Mouse (Mus musculus) embryonic fibroblast, embryonic 13.5 days (primary cell): Measurements from ENCODE around the gene Gm12789. TPM values are rescaled to one million over a fixed set of nuclear protein-coding genes. Genes with fewer than 3 reads are reported as not detected.
A peak's percentile ranks its signal among the peaks of the same experiment; 100 is the strongest.
"Not testable (repeated sequence)": the region's sequence is repeated elsewhere in the genome, so short reads cannot be mapped to it uniquely, and the experiment has no call there.

Source experiments
- H3K27ac ChIP-seq: 2 replicates; pipeline ENCODE4 v1.5.1; 2012; ENCODE audit warnings: low read length, control low read depth, inconsistent platforms; ENCODE audit not compliant: insufficient read depth
- H3K4me1 ChIP-seq: 2 replicates; pipeline ENCODE4 v1.6.1; 2011; ENCODE audit warnings: low read length; ENCODE audit not compliant: control insufficient read depth, insufficient read depth
- H3K4me3 ChIP-seq: 2 replicates; pipeline ENCODE4 v1.5.1; 2011; ENCODE audit warnings: mild to moderate bottlenecking, control low read depth, low read length; ENCODE audit not compliant: insufficient read depth
- CTCF ChIP-seq: IDR thresholded peaks from 2 replicates; pipeline ENCODE4 v1.5.1; 2011; ENCODE audit warnings: mild to moderate bottlenecking, control low read depth, low read length, moderate library complexity, borderline replicate concordance; ENCODE audit not compliant: insufficient read depth
- POLR2A ChIP-seq: IDR thresholded peaks from 2 replicates; pipeline ENCODE4 v1.6.1; 2011; ENCODE audit warnings: low read depth, mild to moderate bottlenecking, control low read depth, low read length, moderate library complexity
- polyA plus RNA-seq: library from polyadenylated mRNA; stranded (reverse); fragments of >200 nt; gene quantifications from 2 replicates; pipeline ENCODE4 v1.2.4, GENCODE M21; 2011; ENCODE audit warnings: low read depth; ENCODE audit not compliant: missing spikeins, insufficient read length

Gm12789 gene
- polyA plus RNA-seq: not detected in 2 replicates

- H3K4me1 ChIP-seq, H3K4me3 ChIP-seq, H3K27ac ChIP-seq: not testable (repeated sequence)
Observed at GRCm38 (mm10) chr4:101986326-101986725, at the start of gene Gm12789. Gm12789 (plus strand) TSS chr4:101986626.

- not testable (repeated sequence) for H3K4me3 ChIP-seq, H3K27ac ChIP-seq, H3K4me1 ChIP-seq
Observed at GRCm38 (mm10) chr4:101940107-101940506, 46.3 kb upstream of the Gm12789 start, which contains the start of gene Gm12794. Gm12794 (plus strand) TSS chr4:101940407.

GRCm38 (mm10) chr4:101980949-101981348, 5.5 kb upstream of the Gm12789 start, which contains the start of gene Gm12790:
Gm12790 (minus strand) TSS chr4:101981049.
- not testable (repeated sequence) for H3K4me1 ChIP-seq, H3K4me3 ChIP-seq, H3K27ac ChIP-seq

GRCm38 (mm10) chr4:101985678-101986077, 748 bp upstream of the Gm12789 start:
- H3K4me1 ChIP-seq: no peaks in the 10 kb centered on the region
- no peak for TF ChIP-seq POLR2A
- no peak for TF ChIP-seq CTCF

GRCm38 (mm10) chr4:101997426-101997825, 11.0 kb downstream of the Gm12789 start:
- Histone ChIP-seq H3K4me3 (no peak overlapping the region), H3K27ac (no peak overlapping the region), H3K4me1 (no peaks in the 10 kb centered on the region)
- TF ChIP-seq CTCF (no peak), POLR2A (no peak)

More at GRCm38 (mm10) chr4:101985678-101986077, 748 bp upstream of the Gm12789 start:
- Histone ChIP-seq H3K27ac (no peak overlapping the region), H3K4me3 (no peak overlapping the region)

- H3K4me3 ChIP-seq: no peak overlapping the region
- TF ChIP-seq CTCF (peak; percentile 52; the same call in 1 of the 2 replicates), POLR2A (no peak)
- H3K4me1 ChIP-seq: no peaks in the 10 kb centered on the region
- no peak overlapping the region for H3K27ac ChIP-seq
Observed at GRCm38 (mm10) chr4:101998267-101998922, 12.0 kb downstream of the Gm12789 start.

- TF ChIP-seq POLR2A: no peak
- no peak for TF ChIP-seq CTCF
- Histone ChIP-seq H3K27ac (no peak overlapping the region), H3K4me3 (no peak overlapping the region), H3K4me1 (no peaks in the 10 kb centered on the region)
Observed at GRCm38 (mm10) chr4:102026619-102027018, 40.2 kb downstream of the Gm12789 start.

Other genes with a start within 250 kb of the Gm12789 start
- gene B020004J07Rik, start 142.6 kb upstream of the Gm12789 start, polyA plus RNA-seq: not detected in 2 replicates
- gene C130073F10Rik, start 92.8 kb upstream of the Gm12789 start, polyA plus RNA-seq: not detected in 2 replicates
- gene Gm12800, start 77.5 kb upstream of the Gm12789 start, polyA plus RNA-seq: not detected in 2 replicates
- gene Gm12794, start 46.2 kb upstream of the Gm12789 start, polyA plus RNA-seq: not detected in 2 replicates
- not detected in 2 replicates for gene Gm12790, start 5.6 kb upstream of the Gm12789 start, polyA plus RNA-seq
- 14.2 and 19.0 TPM in 2 replicates for gene Pde4b, start 100.9 kb downstream of the Gm12789 start, polyA plus RNA-seq